Mouse (Mus musculus): ENCODE measurements around the gene Safb2. TPM values are rescaled to one million over a fixed set of nuclear protein-coding genes. Genes with fewer than 3 reads are reported as not detected.

The Safb2 gene
- polyA plus RNA-seq, 1 experiment = 127 TPM

- DNase-seq (ENCODE audit: low read depth) = no peak
- no peak for TF ChIP-seq CTCF (IDR thresholded peaks at IDR 0.05; ENCODE audit: borderline replicate concordance, extremely low read depth, insufficient read depth, insufficient read length)
- TF ChIP-seq POLR2A (IDR thresholded peaks at IDR 0.05; ENCODE audit: borderline replicate concordance, extremely low read depth, insufficient read depth, insufficient read length, poor library complexity, severe bottlenecking) = no peak
These were observed 43.8 kb downstream of the Safb2 start for GRCm38 (mm10) chr17:56540562-56540975.

DNA sequence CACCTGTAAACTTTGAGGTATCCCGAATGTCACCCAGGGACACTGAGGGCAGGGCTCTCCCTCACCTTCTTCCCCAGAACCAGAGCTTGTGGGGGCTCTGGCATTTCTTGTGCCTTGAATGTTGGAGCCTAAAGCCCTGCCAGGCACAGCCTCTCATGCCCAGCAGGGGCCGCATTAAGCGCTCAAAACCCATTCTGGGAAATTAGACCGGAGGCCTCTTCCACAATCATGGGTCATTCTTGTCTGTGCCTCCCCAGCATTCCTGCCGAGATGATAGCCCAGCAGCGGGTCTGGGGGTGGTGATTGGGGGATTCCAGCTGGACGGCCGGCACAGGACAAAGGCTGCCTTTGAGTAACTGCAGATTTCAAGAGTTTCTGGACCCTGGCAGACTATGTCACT lies 46.5 kb downstream of the Safb2 start:
- DNase-seq (ENCODE audit: low read depth) = peak; percentile 91
- TF ChIP-seq CTCF (IDR thresholded peaks at IDR 0.05; ENCODE audit: borderline replicate concordance, extremely low read depth, insufficient read depth, insufficient read length) = peak; percentile 54; the same call in 1 of the 2 replicates
- no peak for TF ChIP-seq POLR2A (IDR thresholded peaks at IDR 0.05; ENCODE audit: borderline replicate concordance, extremely low read depth, insufficient read depth, insufficient read length, poor library complexity, severe bottlenecking)

- no peak for TF ChIP-seq POLR2A (IDR thresholded peaks at IDR 0.05; ENCODE audit: borderline replicate concordance, extremely low read depth, insufficient read depth, insufficient read length, poor library complexity, severe bottlenecking)
- no peak for TF ChIP-seq CTCF (IDR thresholded peaks at IDR 0.05; ENCODE audit: borderline replicate concordance, extremely low read depth, insufficient read depth, insufficient read length)
- DNase-seq (ENCODE audit: low read depth) = peak; percentile 83
These were observed 47.5 kb downstream of the Safb2 start for GRCm38 (mm10) chr17:56536874-56537273.

GRCm38 (mm10) chr17:56536192-56536591 lies 48.2 kb downstream of the Safb2 start:
- peak; percentile 92 for DNase-seq (ENCODE audit: low read depth)
- no peak for TF ChIP-seq CTCF (IDR thresholded peaks at IDR 0.05; ENCODE audit: borderline replicate concordance, extremely low read depth, insufficient read depth, insufficient read length)
- TF ChIP-seq POLR2A (IDR thresholded peaks at IDR 0.05; ENCODE audit: borderline replicate concordance, extremely low read depth, insufficient read depth, insufficient read length, poor library complexity, severe bottlenecking) = no peak

- TF ChIP-seq CTCF (IDR thresholded peaks at IDR 0.05; ENCODE audit: borderline replicate concordance, extremely low read depth, insufficient read depth, insufficient read length) = no peak
- TF ChIP-seq POLR2A (IDR thresholded peaks at IDR 0.05; ENCODE audit: borderline replicate concordance, extremely low read depth, insufficient read depth, insufficient read length, poor library complexity, severe bottlenecking) = no peak
- no peak for DNase-seq (ENCODE audit: low read depth)
These were observed 59.4 kb downstream of the Safb2 start for GRCm38 (mm10) chr17:56524943-56525342.

DNA sequence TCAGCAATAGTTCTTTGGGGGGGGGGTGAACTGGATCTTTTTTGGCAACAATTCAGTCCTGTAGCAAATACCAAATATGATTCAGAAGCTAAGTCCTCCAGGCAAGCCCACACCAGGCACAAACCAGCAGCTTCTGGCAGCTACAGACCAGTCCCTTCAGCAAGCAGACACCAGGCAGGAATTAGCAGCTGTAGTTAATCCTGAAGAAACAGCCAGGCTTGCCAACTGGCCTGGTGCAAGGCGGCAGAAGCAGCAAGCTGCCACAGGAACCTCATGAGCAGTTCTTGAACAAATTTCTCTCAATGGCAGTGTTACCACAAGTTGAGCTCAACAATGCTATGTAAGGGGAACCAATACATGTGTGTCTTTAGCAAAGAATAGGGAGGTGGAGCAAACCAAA lies 61.6 kb downstream of the Safb2 start:
- TF ChIP-seq POLR2A (IDR thresholded peaks at IDR 0.05; ENCODE audit: borderline replicate concordance, extremely low read depth, insufficient read depth, insufficient read length, poor library complexity, severe bottlenecking) (no peak), CTCF (IDR thresholded peaks at IDR 0.05; ENCODE audit: borderline replicate concordance, extremely low read depth, insufficient read depth, insufficient read length) (no peak)
- DNase-seq (ENCODE audit: low read depth) = peak; percentile 51

GRCm38 (mm10) chr17:56515690-56516410 lies 68.5 kb downstream of the Safb2 start:
- peak; percentile 93 for DNase-seq (ENCODE audit: low read depth)
- TF ChIP-seq POLR2A (IDR thresholded peaks at IDR 0.05; ENCODE audit: borderline replicate concordance, extremely low read depth, insufficient read depth, insufficient read length, poor library complexity, severe bottlenecking) (no peak), CTCF (IDR thresholded peaks at IDR 0.05; ENCODE audit: borderline replicate concordance, extremely low read depth, insufficient read depth, insufficient read length) (no peak)

DNA sequence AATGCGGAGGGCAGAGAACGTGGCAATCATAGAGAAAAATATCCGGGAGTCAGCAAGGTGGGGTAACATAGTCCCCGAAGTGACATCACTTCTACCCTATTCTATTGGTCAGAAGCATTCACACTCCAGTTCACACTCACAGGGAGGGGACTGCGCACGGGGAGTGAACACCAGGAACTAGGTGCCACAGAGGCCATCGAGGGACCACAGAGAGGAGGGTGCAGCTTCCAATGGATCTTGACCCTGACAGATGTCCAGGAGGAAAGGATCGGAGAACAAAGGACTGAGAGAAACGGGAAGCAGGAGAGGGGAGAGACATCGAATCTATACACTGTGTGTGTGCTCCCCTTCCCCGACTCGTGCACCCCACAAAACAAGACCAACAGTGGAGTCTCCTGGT lies 69.5 kb downstream of the Safb2 start:
- peak; percentile 31 for DNase-seq (ENCODE audit: low read depth)

GRCm38 (mm10) chr17:56514330-56514729 lies 70.1 kb downstream of the Safb2 start:
- DNase-seq (ENCODE audit: low read depth) = no peak
- TF ChIP-seq POLR2A (IDR thresholded peaks at IDR 0.05; ENCODE audit: borderline replicate concordance, extremely low read depth, insufficient read depth, insufficient read length, poor library complexity, severe bottlenecking) (no peak), CTCF (IDR thresholded peaks at IDR 0.05; ENCODE audit: borderline replicate concordance, extremely low read depth, insufficient read depth, insufficient read length) (no peak)

More for the DNA sequence above, 69.5 kb downstream of the Safb2 start:
- TF ChIP-seq CTCF (IDR thresholded peaks at IDR 0.05; ENCODE audit: borderline replicate concordance, extremely low read depth, insufficient read depth, insufficient read length) (no peak), POLR2A (IDR thresholded peaks at IDR 0.05; ENCODE audit: borderline replicate concordance, extremely low read depth, insufficient read depth, insufficient read length, poor library complexity, severe bottlenecking) (no peak)

DNA sequence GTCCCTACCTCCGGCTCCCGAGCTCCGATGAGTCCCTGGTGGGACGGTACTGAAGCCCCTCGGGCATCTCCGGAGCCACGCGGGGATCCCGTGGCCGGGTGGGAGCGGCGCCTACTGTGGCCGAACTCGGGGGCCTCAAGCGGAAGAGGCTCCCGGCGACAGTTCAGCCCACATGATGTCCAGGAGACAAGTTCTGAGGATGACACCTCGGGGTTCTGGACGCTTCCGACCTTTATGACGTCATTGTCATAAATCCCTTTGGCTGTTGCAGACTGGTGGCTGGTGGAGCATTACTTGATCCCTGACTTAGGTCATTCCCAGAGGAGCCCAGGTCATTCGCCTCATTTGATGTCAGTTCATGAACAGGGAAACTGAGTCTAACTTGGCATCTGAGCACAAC lies 72.1 kb downstream of the Safb2 start, which contains the start of gene Znrf4:
TSS of gene Znrf4 (minus strand) at position 122 of the 400 bp plus-strand sequence.
- no peak for DNase-seq (ENCODE audit: low read depth)
- no peak for TF ChIP-seq POLR2A (IDR thresholded peaks at IDR 0.05; ENCODE audit: borderline replicate concordance, extremely low read depth, insufficient read depth, insufficient read length, poor library complexity, severe bottlenecking)
- TF ChIP-seq CTCF (IDR thresholded peaks at IDR 0.05; ENCODE audit: borderline replicate concordance, extremely low read depth, insufficient read depth, insufficient read length) = no peak

DNA sequence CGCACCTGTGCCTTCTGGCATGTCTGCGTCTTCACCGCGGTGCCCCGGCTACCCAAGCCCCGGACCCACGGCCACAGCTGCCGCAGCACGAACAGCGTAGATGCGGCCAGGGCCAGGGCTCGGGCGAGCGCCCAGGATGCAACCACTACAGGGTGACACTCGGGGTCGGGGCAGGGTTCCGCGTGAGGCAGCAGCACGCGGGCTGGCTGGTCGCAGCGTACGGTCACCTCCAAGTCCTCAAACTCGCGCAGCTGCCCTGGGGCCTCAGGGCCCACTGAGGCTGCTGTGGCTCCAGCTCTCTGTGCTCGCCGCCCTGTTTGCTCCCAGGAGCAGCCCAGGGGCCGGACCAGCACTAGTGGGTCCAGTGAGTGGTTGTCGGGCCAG lies 72.7 kb downstream of the Safb2 start:
- no peak for TF ChIP-seq POLR2A (IDR thresholded peaks at IDR 0.05; ENCODE audit: borderline replicate concordance, extremely low read depth, insufficient read depth, insufficient read length, poor library complexity, severe bottlenecking)
- no peak for TF ChIP-seq CTCF (IDR thresholded peaks at IDR 0.05; ENCODE audit: borderline replicate concordance, extremely low read depth, insufficient read depth, insufficient read length)
- no peak for DNase-seq (ENCODE audit: low read depth)
